Mouse (Mus musculus): ENCODE measurements around the gene Fam117b. TPM values are rescaled to one million over a fixed set of nuclear protein-coding genes. Genes with fewer than 3 reads are reported as not detected.

Gene Fam117b
- polyA plus RNA-seq, 1 experiment from 2014 or later = 34.5 TPM

GRCm38 (mm10) chr1:59943825-59944224, 31.0 kb downstream of the Fam117b start:
- no peak overlapping the region for H3K4me2 ChIP-seq (replicated peaks)
- H3K4me1 ChIP-seq = peaks cover 8% of the 10 kb centered on the region
- H3K4me3 ChIP-seq = no peak overlapping the region
- ATAC-seq (ENCODE audit: low FRiP score) = no peak
- 53% methylated on average over 5 of the region's 5 CpGs for WGBS
- no peaks in the 10 kb centered on the region for H3K9me3 ChIP-seq (replicated peaks)
- no peak overlapping the region for H3K9ac ChIP-seq
- no peaks in the 10 kb centered on the region for H3K36me3 ChIP-seq
- no peaks in the 10 kb centered on the region for H3K27me3 ChIP-seq
- H3K27ac ChIP-seq = no peak overlapping the region

- H3K27me3 ChIP-seq = no peaks in the 10 kb centered on the region
- H3K36me3 ChIP-seq = peaks cover 3% of the 10 kb centered on the region; the same call in 1 of the 2 replicates
- no peaks in the 10 kb centered on the region for H3K9me3 ChIP-seq (replicated peaks)
- H3K4me1 ChIP-seq = peaks cover 8% of the 10 kb centered on the region
- no peak overlapping the region for H3K4me2 ChIP-seq (replicated peaks)
- H3K9ac ChIP-seq = no peak overlapping the region
- H3K4me3 ChIP-seq = no peak overlapping the region
- ATAC-seq (ENCODE audit: low FRiP score) = no peak
- 89% methylated on average over 1 of the region's 1 CpGs for WGBS
- H3K27ac ChIP-seq = no peak overlapping the region
These were observed 33.2 kb downstream of the Fam117b start for GRCm38 (mm10) chr1:59945969-59946368.

- no peak overlapping the region for H3K4me3 ChIP-seq
- 98% methylated on average over 4 of the region's 4 CpGs for WGBS
- peaks cover 3% of the 10 kb centered on the region; the same call in 1 of the 2 replicates for H3K36me3 ChIP-seq
- no peak overlapping the region for H3K27ac ChIP-seq
- peaks cover 8% of the 10 kb centered on the region for H3K4me1 ChIP-seq
- H3K9me3 ChIP-seq (replicated peaks) = no peaks in the 10 kb centered on the region
- ATAC-seq (ENCODE audit: low FRiP score) = no peak
- no peak overlapping the region for H3K9ac ChIP-seq
- H3K4me2 ChIP-seq (replicated peaks) = no peak overlapping the region
- no peaks in the 10 kb centered on the region for H3K27me3 ChIP-seq
These were observed 34.7 kb downstream of the Fam117b start for GRCm38 (mm10) chr1:59947509-59947908.

- no peak for ATAC-seq (ENCODE audit: low FRiP score)
- H3K27ac ChIP-seq = no peak overlapping the region
- H3K4me1 ChIP-seq = no peaks in the 10 kb centered on the region
- H3K4me3 ChIP-seq = no peak overlapping the region
- no peak overlapping the region for H3K4me2 ChIP-seq (replicated peaks)
- H3K27me3 ChIP-seq = no peaks in the 10 kb centered on the region
- H3K9me3 ChIP-seq (replicated peaks) = no peaks in the 10 kb centered on the region
- peaks cover 16% of the 10 kb centered on the region for H3K36me3 ChIP-seq
- WGBS = 96% methylated on average over 3 of the region's 3 CpGs
- no peak overlapping the region for H3K9ac ChIP-seq
These were observed 44.4 kb downstream of the Fam117b start for GRCm38 (mm10) chr1:59957206-59957605.

- Histone ChIP-seq H3K4me2 (replicated peaks) (no peak overlapping the region), H3K9ac (no peak overlapping the region), H3K36me3 (peaks cover 15% of the 10 kb centered on the region), H3K27ac (no peak overlapping the region), H3K27me3 (no peaks in the 10 kb centered on the region), H3K4me3 (no peak overlapping the region), H3K9me3 (replicated peaks) (no peaks in the 10 kb centered on the region), H3K4me1 (no peaks in the 10 kb centered on the region)
- WGBS = 97% methylated on average over 1 of the region's 1 CpGs
- ATAC-seq (ENCODE audit: low FRiP score) = no peak
These were observed 47.1 kb downstream of the Fam117b start for GRCm38 (mm10) chr1:59959941-59960340.

- no peak overlapping the region for H3K4me3 ChIP-seq
- no peaks in the 10 kb centered on the region for H3K9me3 ChIP-seq (replicated peaks)
- H3K4me1 ChIP-seq = no peaks in the 10 kb centered on the region
- H3K27me3 ChIP-seq = no peaks in the 10 kb centered on the region
- no peak for ATAC-seq (ENCODE audit: low FRiP score)
- WGBS = 94% methylated on average over 6 of the region's 6 CpGs
- no peak overlapping the region for H3K27ac ChIP-seq
- H3K4me2 ChIP-seq (replicated peaks) = no peak overlapping the region
- peaks cover 33% of the 10 kb centered on the region for H3K36me3 ChIP-seq
- H3K9ac ChIP-seq = no peak overlapping the region
These were observed 53.5 kb downstream of the Fam117b start for GRCm38 (mm10) chr1:59966171-59966785.

- Histone ChIP-seq H3K4me3 (no peak overlapping the region), H3K27ac (no peak overlapping the region), H3K9me3 (replicated peaks) (no peaks in the 10 kb centered on the region), H3K4me2 (replicated peaks) (no peak overlapping the region), H3K9ac (no peak overlapping the region), H3K4me1 (no peaks in the 10 kb centered on the region), H3K27me3 (no peaks in the 10 kb centered on the region), H3K36me3 (peaks cover 33% of the 10 kb centered on the region)
- 93% methylated on average over 4 of the region's 4 CpGs for WGBS
- ATAC-seq (ENCODE audit: low FRiP score) = no peak
These were observed 54.5 kb downstream of the Fam117b start for GRCm38 (mm10) chr1:59967291-59967690.

GRCm38 (mm10) chr1:59986626-59987025, 73.8 kb downstream of the Fam117b start:
- no peak for ATAC-seq (ENCODE audit: low FRiP score)
- H3K27ac ChIP-seq = no peak overlapping the region
- H3K4me3 ChIP-seq = no peak overlapping the region
- H3K4me2 ChIP-seq (replicated peaks) = no peak overlapping the region
- no peaks in the 10 kb centered on the region for H3K27me3 ChIP-seq
- peaks cover 30% of the 10 kb centered on the region for H3K36me3 ChIP-seq
- H3K9me3 ChIP-seq (replicated peaks) = no peaks in the 10 kb centered on the region
- H3K4me1 ChIP-seq = no peaks in the 10 kb centered on the region
- H3K9ac ChIP-seq = no peak overlapping the region

- Histone ChIP-seq H3K9ac (no peak overlapping the region), H3K4me1 (no peaks in the 10 kb centered on the region), H3K4me3 (no peak overlapping the region), H3K4me2 (replicated peaks) (no peak overlapping the region), H3K9me3 (replicated peaks) (no peaks in the 10 kb centered on the region), H3K36me3 (peaks cover 28% of the 10 kb centered on the region), H3K27ac (no peak overlapping the region), H3K27me3 (no peaks in the 10 kb centered on the region)
- over 99% methylated on average over 3 of the region's 3 CpGs for WGBS
- no peak for ATAC-seq (ENCODE audit: low FRiP score)
These were observed 74.7 kb downstream of the Fam117b start for GRCm38 (mm10) chr1:59987399-59988040.

- no peaks in the 10 kb centered on the region for H3K9me3 ChIP-seq (replicated peaks)
- peaks cover 7% of the 10 kb centered on the region for H3K36me3 ChIP-seq
- no peaks in the 10 kb centered on the region for H3K27me3 ChIP-seq
- H3K4me1 ChIP-seq = no peaks in the 10 kb centered on the region
- H3K27ac ChIP-seq = no peak overlapping the region
- no peak overlapping the region for H3K9ac ChIP-seq
- 57% methylated on average over 3 of the region's 3 CpGs for WGBS
- ATAC-seq (ENCODE audit: low FRiP score) = no peak
- no peak overlapping the region for H3K4me3 ChIP-seq
- H3K4me2 ChIP-seq (replicated peaks) = no peak overlapping the region
These were observed 82.8 kb downstream of the Fam117b start for GRCm38 (mm10) chr1:59995646-59996045.

- H3K4me2 ChIP-seq (replicated peaks) = no peak overlapping the region
- H3K27me3 ChIP-seq = no peaks in the 10 kb centered on the region
- no peaks in the 10 kb centered on the region for H3K36me3 ChIP-seq
- H3K9ac ChIP-seq = no peak overlapping the region
- WGBS = 61% methylated on average over 5 of the region's 5 CpGs
- no peak overlapping the region for H3K27ac ChIP-seq
- no peak for ATAC-seq (ENCODE audit: low FRiP score)
- no peaks in the 10 kb centered on the region for H3K9me3 ChIP-seq (replicated peaks)
- H3K4me1 ChIP-seq = no peaks in the 10 kb centered on the region
- no peak overlapping the region for H3K4me3 ChIP-seq
These were observed 84.5 kb downstream of the Fam117b start for GRCm38 (mm10) chr1:59997352-59997751.

- Histone ChIP-seq H3K4me2 (replicated peaks) (no peak overlapping the region), H3K4me3 (no peak overlapping the region), H3K9ac (no peak overlapping the region), H3K36me3 (no peaks in the 10 kb centered on the region), H3K27me3 (no peaks in the 10 kb centered on the region), H3K4me1 (no peaks in the 10 kb centered on the region), H3K27ac (no peak overlapping the region), H3K9me3 (replicated peaks) (no peaks in the 10 kb centered on the region)
- WGBS = 65% methylated on average over 2 of the region's 2 CpGs
- no peak for ATAC-seq (ENCODE audit: low FRiP score)
These were observed 87.5 kb downstream of the Fam117b start for GRCm38 (mm10) chr1:60000319-60000718.

GRCm38 (mm10) chr1:60007337-60007736, 94.5 kb downstream of the Fam117b start:
- H3K36me3 ChIP-seq = no peaks in the 10 kb centered on the region
- no peak overlapping the region for H3K9ac ChIP-seq
- H3K27me3 ChIP-seq = no peaks in the 10 kb centered on the region
- no peaks in the 10 kb centered on the region for H3K4me1 ChIP-seq
- no peak overlapping the region for H3K4me3 ChIP-seq
- H3K9me3 ChIP-seq (replicated peaks) = no peaks in the 10 kb centered on the region
- H3K4me2 ChIP-seq (replicated peaks) = no peak overlapping the region
- 92% methylated on average over 10 of the region's 10 CpGs for WGBS
- H3K27ac ChIP-seq = no peak overlapping the region
- ATAC-seq (ENCODE audit: low FRiP score) = no peak
